Mouse (Mus musculus): ENCODE measurements around the gene Cmpk2. TPM values are rescaled to one million over a fixed set of nuclear protein-coding genes. Genes with fewer than 3 reads are reported as not detected.

Cmpk2 gene
- polyA plus RNA-seq, 1 experiment, result 14.0 TPM

DNA sequence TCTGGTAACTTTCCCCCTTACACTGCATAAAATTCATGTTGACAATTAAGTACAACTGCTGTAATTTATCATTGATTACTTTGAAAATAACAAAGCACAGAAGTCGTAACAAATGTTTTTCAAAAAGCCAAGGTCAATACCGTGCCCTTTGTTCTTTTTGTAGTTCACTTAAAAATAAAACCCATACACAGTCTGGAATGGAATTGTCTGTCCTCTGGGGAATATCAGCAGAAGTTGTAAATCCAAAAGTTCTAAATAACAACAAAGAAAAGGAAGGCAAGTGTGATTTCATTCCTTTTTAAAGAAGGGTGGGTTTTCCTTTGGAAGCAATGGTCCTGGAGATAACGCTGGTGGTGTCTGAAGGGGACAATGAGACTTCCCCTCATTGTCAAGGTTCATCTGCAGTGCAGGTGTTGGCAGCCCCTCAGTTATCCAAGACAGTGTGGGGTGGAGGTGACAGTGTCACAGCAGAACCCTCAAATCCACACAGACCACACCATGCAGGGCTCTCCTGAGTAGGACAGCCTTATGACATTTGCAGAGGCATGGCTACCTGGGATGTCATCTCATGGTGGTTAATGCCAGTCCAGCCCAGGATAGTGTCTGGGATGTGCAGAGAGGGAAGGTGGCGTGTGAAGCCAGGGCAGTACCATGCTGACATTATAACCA lies 22.5 kb upstream of the Cmpk2 start:
- TF ChIP-seq POLR2A (IDR thresholded peaks at IDR 0.05; ENCODE audit: borderline replicate concordance, insufficient read depth, low read length) (no peak), CTCF (IDR thresholded peaks at IDR 0.05; ENCODE audit: borderline replicate concordance, insufficient read depth, low read depth, low read length) (no peak)
- 87% methylated on average over 4 of the region's 4 CpGs for WGBS
- Histone ChIP-seq H3K4me3 (replicated peaks; ENCODE audit: insufficient read depth, low read depth, low read length) (no peak overlapping the region), H3K27ac (ENCODE audit: insufficient read depth, low read length) (no peak overlapping the region), H3K27me3 (ENCODE audit: control insufficient read depth, insufficient read depth, low read length) (no peaks in the 10 kb centered on the region), H3K4me1 (ENCODE audit: control insufficient read depth, insufficient read depth, low read length) (no peaks in the 10 kb centered on the region)
- no peak for DNase-seq

DNA sequence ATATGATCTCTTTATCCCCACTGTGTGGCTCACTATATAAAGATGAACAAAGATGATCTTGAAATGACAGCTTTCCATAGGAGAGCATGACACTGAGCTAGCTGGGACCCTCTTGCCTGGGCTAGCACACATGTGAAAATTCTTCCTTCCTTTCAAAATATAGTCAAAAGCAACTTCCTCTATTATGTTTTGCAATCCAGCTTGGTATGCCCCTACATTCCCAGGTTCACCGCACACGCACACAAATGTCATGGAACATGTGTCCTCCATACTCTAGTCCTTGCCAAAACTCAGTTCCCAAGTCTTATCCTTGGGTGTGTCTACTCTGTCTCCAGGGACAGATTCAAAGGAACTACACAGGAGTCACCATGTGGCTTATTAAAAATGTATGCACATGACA lies 19.5 kb upstream of the Cmpk2 start:
- Histone ChIP-seq H3K27ac (ENCODE audit: insufficient read depth, low read length) (no peak overlapping the region), H3K4me3 (replicated peaks; ENCODE audit: insufficient read depth, low read depth, low read length) (no peak overlapping the region), H3K4me1 (ENCODE audit: control insufficient read depth, insufficient read depth, low read length) (no peaks in the 10 kb centered on the region), H3K27me3 (ENCODE audit: control insufficient read depth, insufficient read depth, low read length) (no peaks in the 10 kb centered on the region)
- DNase-seq, result no peak
- TF ChIP-seq POLR2A (IDR thresholded peaks at IDR 0.05; ENCODE audit: borderline replicate concordance, insufficient read depth, low read length) (no peak), CTCF (IDR thresholded peaks at IDR 0.05; ENCODE audit: borderline replicate concordance, insufficient read depth, low read depth, low read length) (no peak)
- WGBS, result 96% methylated on average over 2 of the region's 2 CpGs

DNA sequence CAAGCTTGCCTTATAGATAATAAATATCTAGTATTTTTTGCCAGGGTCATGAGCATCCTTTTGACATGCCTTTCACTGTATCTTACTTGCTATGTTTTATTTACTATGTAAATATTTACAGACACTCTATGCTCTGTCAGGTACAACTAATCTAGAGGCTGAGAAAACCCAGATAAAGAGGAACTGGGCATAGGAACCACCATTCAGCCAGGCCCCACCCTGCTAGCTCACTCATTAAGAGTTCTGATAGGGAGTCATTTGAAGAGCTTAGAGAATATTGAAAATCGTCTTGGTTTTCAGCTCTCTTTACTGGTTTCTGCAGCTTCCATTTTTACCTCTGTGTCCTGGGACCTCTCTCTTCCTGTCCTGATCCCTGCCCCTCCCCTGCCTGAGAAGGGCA lies 17.9 kb upstream of the Cmpk2 start:
- Histone ChIP-seq H3K27me3 (ENCODE audit: control insufficient read depth, insufficient read depth, low read length) (no peaks in the 10 kb centered on the region), H3K27ac (ENCODE audit: insufficient read depth, low read length) (no peak overlapping the region), H3K4me3 (replicated peaks; ENCODE audit: insufficient read depth, low read depth, low read length) (no peak overlapping the region), H3K4me1 (ENCODE audit: control insufficient read depth, insufficient read depth, low read length) (no peaks in the 10 kb centered on the region)
- DNase-seq, result no peak
- TF ChIP-seq POLR2A (IDR thresholded peaks at IDR 0.05; ENCODE audit: borderline replicate concordance, insufficient read depth, low read length) (no peak), CTCF (IDR thresholded peaks at IDR 0.05; ENCODE audit: borderline replicate concordance, insufficient read depth, low read depth, low read length) (no peak)
- WGBS, result 55% methylated on average over 1 of the region's 1 CpGs

DNA sequence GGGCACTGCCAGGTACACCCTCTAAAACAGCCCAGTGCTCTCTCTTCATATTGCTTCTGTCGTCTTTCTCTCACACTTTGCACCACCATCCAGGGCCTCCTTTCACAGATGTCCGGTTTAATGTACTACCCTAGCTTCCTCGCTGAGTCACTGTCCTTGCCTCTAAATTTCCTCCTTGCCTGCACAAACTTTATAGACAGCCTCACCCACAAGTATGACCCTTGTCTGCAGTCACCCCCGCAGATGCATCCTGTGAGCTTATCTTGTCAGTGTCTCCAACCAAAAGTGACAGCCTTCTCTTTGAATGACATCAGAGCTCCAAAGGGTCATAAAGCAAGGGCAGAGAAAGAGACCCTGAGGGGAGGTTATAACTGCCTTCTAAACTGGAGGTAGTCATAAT lies 16.1 kb upstream of the Cmpk2 start:
- DNase-seq, result no peak
- no peak overlapping the region for H3K27ac ChIP-seq (ENCODE audit: insufficient read depth, low read length)
- 80% methylated on average over 4 of the region's 4 CpGs for WGBS
- no peak overlapping the region for H3K4me3 ChIP-seq (replicated peaks; ENCODE audit: insufficient read depth, low read depth, low read length)
- no peaks in the 10 kb centered on the region for H3K4me1 ChIP-seq (ENCODE audit: control insufficient read depth, insufficient read depth, low read length)
- no peaks in the 10 kb centered on the region for H3K27me3 ChIP-seq (ENCODE audit: control insufficient read depth, insufficient read depth, low read length)
- no peak for TF ChIP-seq CTCF (IDR thresholded peaks at IDR 0.05; ENCODE audit: borderline replicate concordance, insufficient read depth, low read depth, low read length)
- no peak for TF ChIP-seq POLR2A (IDR thresholded peaks at IDR 0.05; ENCODE audit: borderline replicate concordance, insufficient read depth, low read length)

DNA sequence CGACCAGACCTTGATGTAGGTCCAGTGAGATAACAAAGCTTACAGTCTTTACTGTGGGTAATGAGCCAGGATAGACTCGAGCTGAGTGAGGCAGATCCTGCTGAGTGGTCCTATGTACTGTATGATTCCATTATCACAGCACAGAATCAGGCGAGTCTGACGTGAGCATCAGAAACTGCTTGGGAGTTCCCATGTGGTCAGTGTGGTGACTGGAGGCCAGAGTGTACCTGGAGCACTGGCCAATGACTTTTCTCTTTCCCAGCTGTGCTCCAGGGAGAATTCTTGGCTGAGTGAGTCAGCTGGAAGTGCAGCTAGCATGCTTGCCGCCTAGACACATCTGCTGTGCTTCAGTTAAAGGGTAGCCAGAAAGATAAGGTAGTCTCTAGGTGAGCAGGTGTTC lies 14.3 kb upstream of the Cmpk2 start:
- TF ChIP-seq CTCF (IDR thresholded peaks at IDR 0.05; ENCODE audit: borderline replicate concordance, insufficient read depth, low read depth, low read length), result no peak
- no peak for TF ChIP-seq POLR2A (IDR thresholded peaks at IDR 0.05; ENCODE audit: borderline replicate concordance, insufficient read depth, low read length)
- 52% methylated on average over 5 of the region's 5 CpGs for WGBS
- DNase-seq, result no peak
- peaks cover under 1% of the 10 kb centered on the region; the same call in 1 of the 2 replicates for H3K4me1 ChIP-seq (ENCODE audit: control insufficient read depth, insufficient read depth, low read length)
- no peaks in the 10 kb centered on the region for H3K27me3 ChIP-seq (ENCODE audit: control insufficient read depth, insufficient read depth, low read length)
- no peak overlapping the region for H3K4me3 ChIP-seq (replicated peaks; ENCODE audit: insufficient read depth, low read depth, low read length)
- H3K27ac ChIP-seq (ENCODE audit: insufficient read depth, low read length), result no peak overlapping the region

DNA sequence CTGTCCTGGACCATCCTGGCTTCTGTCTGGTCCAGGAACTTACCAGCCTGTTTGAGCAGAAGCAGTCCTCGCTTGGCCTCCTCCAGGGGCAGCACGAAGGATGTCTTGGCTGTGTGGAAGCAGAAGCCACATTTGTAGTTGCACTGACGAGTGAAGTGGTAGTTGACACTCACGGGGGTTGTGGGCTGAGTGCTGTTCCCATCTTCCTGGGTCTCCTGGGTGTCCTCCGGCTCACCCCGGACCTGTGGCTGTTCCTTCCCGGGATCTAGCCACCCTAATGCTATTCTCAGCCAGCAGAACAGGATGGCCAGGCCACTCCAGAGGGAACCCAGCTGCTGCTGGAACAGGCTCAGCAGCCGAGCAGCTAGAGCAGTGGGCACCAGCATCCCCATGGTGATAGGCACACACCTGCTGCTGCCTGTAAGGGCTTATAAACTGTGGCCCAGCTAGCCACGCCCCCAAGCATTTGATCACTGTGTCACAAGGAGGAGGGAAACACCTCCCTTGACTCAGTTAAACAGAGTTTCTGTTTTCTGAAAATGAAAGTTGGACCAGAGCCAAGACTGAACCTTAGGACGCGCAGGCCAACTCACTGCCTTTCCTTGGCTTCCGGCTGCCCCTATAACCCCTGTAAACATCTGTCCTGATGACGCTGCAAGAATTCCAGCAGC lies 12.8 kb upstream of the Cmpk2 start, which contains the start of gene Rsad2:
Gene Rsad2, minus strand, starts transcription at position 425 of the 671 bp plus-strand sequence.
- TF ChIP-seq CTCF (IDR thresholded peaks at IDR 0.05; ENCODE audit: borderline replicate concordance, insufficient read depth, low read depth, low read length), result no peak
- no peak for TF ChIP-seq POLR2A (IDR thresholded peaks at IDR 0.05; ENCODE audit: borderline replicate concordance, insufficient read depth, low read length)
- no peak within 1 kb of the TSS for H3K27ac ChIP-seq (ENCODE audit: insufficient read depth, low read length)

DNA sequence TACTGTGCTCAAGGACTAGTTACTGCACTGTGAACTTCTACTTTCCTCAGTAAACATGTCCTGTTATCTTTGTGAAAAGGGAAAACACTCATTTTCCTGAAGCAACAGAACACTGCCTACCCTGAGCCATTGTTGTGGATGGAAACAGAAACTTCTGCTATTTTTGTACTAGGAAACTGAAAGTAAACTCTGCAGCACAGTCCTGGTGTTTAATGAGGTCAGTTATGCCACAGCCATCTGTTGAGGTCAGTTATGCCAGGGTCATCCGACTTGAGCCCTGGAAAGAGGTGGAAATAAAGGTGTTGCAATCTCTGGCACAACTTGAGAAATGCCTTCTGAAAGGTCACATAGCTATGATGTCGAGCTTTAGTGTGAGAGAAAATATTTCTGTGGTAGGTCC lies 8.9 kb upstream of the Cmpk2 start:
- 42% methylated on average over 2 of the region's 2 CpGs for WGBS
- DNase-seq, result no peak
- Histone ChIP-seq H3K4me1 (ENCODE audit: control insufficient read depth, insufficient read depth, low read length) (peaks cover 3% of the 10 kb centered on the region; the same call in 1 of the 2 replicates), H3K27me3 (ENCODE audit: control insufficient read depth, insufficient read depth, low read length) (no peaks in the 10 kb centered on the region), H3K4me3 (replicated peaks; ENCODE audit: insufficient read depth, low read depth, low read length) (no peak overlapping the region), H3K27ac (ENCODE audit: insufficient read depth, low read length) (no peak overlapping the region)
- no peak for TF ChIP-seq CTCF (IDR thresholded peaks at IDR 0.05; ENCODE audit: borderline replicate concordance, insufficient read depth, low read depth, low read length)
- TF ChIP-seq POLR2A (IDR thresholded peaks at IDR 0.05; ENCODE audit: borderline replicate concordance, insufficient read depth, low read length), result no peak

More for the DNA sequence above, 12.8 kb upstream of the Cmpk2 start, which contains the start of gene Rsad2:
- Histone ChIP-seq H3K27me3 (ENCODE audit: control insufficient read depth, insufficient read depth, low read length) (no peaks in the 10 kb centered on the region), H3K4me1 (ENCODE audit: control insufficient read depth, insufficient read depth, low read length) (peaks cover 3% of the 10 kb centered on the region; the same call in 1 of the 2 replicates), H3K4me3 (replicated peaks; ENCODE audit: insufficient read depth, low read depth, low read length) (no peak within 1 kb of the TSS)
- DNase-seq, result peak in 1 of 2 experiments; percentile 12
- 23% methylated on average over 13 of the region's 13 CpGs for WGBS

DNA sequence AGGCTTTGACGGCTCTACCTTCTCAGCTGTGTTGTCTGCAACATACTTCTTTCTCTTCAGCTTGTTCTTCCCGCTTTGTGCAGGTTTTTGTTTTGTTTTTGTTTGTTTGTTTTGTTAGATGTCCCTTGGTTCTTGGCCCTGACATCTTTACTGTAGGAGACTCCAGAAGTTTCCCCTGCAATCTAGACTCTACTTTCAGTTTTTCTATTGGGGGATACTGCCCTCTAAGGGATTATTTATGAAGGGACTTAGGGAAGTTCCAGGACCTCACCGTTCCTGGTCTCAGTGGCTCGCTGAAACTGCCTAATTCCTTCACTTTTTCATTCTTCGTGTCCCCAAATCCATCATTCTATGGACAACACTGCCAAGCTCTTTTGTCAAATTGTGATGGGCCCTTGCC lies 3.4 kb upstream of the Cmpk2 start:
- TF ChIP-seq POLR2A (IDR thresholded peaks at IDR 0.05; ENCODE audit: borderline replicate concordance, insufficient read depth, low read length), result no peak
- no peak for TF ChIP-seq CTCF (IDR thresholded peaks at IDR 0.05; ENCODE audit: borderline replicate concordance, insufficient read depth, low read depth, low read length)
- DNase-seq, result no peak
- 78% methylated on average over 5 of the region's 5 CpGs for WGBS
- Histone ChIP-seq H3K4me1 (ENCODE audit: control insufficient read depth, insufficient read depth, low read length) (no peaks in the 10 kb centered on the region), H3K27ac (ENCODE audit: insufficient read depth, low read length) (no peak overlapping the region), H3K4me3 (replicated peaks; ENCODE audit: insufficient read depth, low read depth, low read length) (no peak overlapping the region), H3K27me3 (ENCODE audit: control insufficient read depth, insufficient read depth, low read length) (no peaks in the 10 kb centered on the region)
